Mouse (Mus musculus) kidney, embryonic 16.5 days (tissue): Measurements from ENCODE around the gene Zfp948. TPM values are rescaled to one million over a fixed set of nuclear protein-coding genes. Genes with fewer than 3 reads are reported as not detected.
"Not testable (repeated sequence)": the region's sequence is repeated elsewhere in the genome, so short reads cannot be mapped to it uniquely, and the experiment has no call there.

ENCODE experiments used
- ATAC-seq: fragments of 200-750 bp; cut with Nextera tagmentation; 2 replicates; pipeline ENCODE4 v1.8.0; 2017; ENCODE audit warnings: moderate TSS enrichment; ENCODE audit not compliant: low FRiP score, low TSS enrichment
- H3K27ac ChIP-seq: fragments of 300-500 bp; sonication (generic); 2 replicates; pipeline ENCODE4 v1.5.1; 2014; ENCODE audit warnings: low read length
- H3K27me3 ChIP-seq: fragments of 300-500 bp; sonication (generic); 2 replicates; pipeline ENCODE4 v1.6.1; 2014; ENCODE audit warnings: low read length, control low read depth, mixed read lengths; ENCODE audit not compliant: insufficient read depth
- H3K36me3 ChIP-seq: fragments of 300-500 bp; sonication (generic); 2 replicates; pipeline ENCODE4 v1.6.1; 2014; ENCODE audit warnings: low read length, control low read depth, mixed read lengths; ENCODE audit not compliant: insufficient read depth
- H3K4me1 ChIP-seq: fragments of 300-500 bp; sonication (generic); 2 replicates; pipeline ENCODE4 v1.6.1; 2014; ENCODE audit warnings: low read length, control low read depth, mixed read lengths; ENCODE audit not compliant: insufficient read depth
- H3K4me2 ChIP-seq: fragments of 300-500 bp; sonication (generic); replicated peaks from 2 replicates; pipeline ENCODE4 v1.6.1; 2014; ENCODE audit warnings: low read depth, low read length
- H3K4me3 ChIP-seq: fragments of 300-500 bp; sonication (generic); 2 replicates; pipeline ENCODE4 v1.5.1; 2014; ENCODE audit warnings: mild to moderate bottlenecking, low read length
- H3K9ac ChIP-seq: fragments of 300-500 bp; sonication (generic); replicated peaks from 2 replicates; pipeline ENCODE4 v1.6.1; 2014; ENCODE audit warnings: low read length
- H3K9me3 ChIP-seq: fragments of 300-500 bp; sonication (generic); 2 replicates; pipeline ENCODE4 v1.6.1; 2016; ENCODE audit warnings: low read length, control low read depth
- WGBS: fragments of 180-500 bp; shearing (Covaris S2); extraction: QIAGEN DNeasy Blood & Tissue Kit; methylation state at CpG from one replicate; pipeline ENCODE4 v1.1.7; 2014; 5-methylcytosine and 5-hydroxymethylcytosine counted together
- polyA plus RNA-seq: library from polyadenylated mRNA; unstranded; fragments of >200 nt; fragmentation: Nextera tagmentation; extraction: Ambion mirVana; gene quantifications from 2 replicates; pipeline ENCODE4 v1.2.1, GENCODE M21; 2015

The Zfp948 gene
- polyA plus RNA-seq, 1 experiment from 2014 or later = 20.5 TPM

- 79% methylated on average over 3 of the region's 3 CpGs for WGBS
- no peak overlapping the region for H3K27ac ChIP-seq
- H3K4me1 ChIP-seq = no peaks in the 10 kb centered on the region
- no peak overlapping the region for H3K9ac ChIP-seq
- 0 out of 2 replicates have a peak, but pooled peaks cover 8% of the 10 kb centered on the region for H3K9me3 ChIP-seq
- no peak overlapping the region for H3K4me2 ChIP-seq
- no peak overlapping the region for H3K4me3 ChIP-seq
- ATAC-seq = no peak
- no peaks in the 10 kb centered on the region for H3K36me3 ChIP-seq
- no peaks in the 10 kb centered on the region for H3K27me3 ChIP-seq
These were observed 49.5 kb downstream of the Zfp948 start for GRCm38 (mm10) chr17:21616356-21616755.

GRCm38 (mm10) chr17:21617352-21617751 is 50.5 kb downstream of the Zfp948 start:
- Histone ChIP-seq H3K9me3 (0 out of 2 replicates have a peak, but pooled peaks cover 8% of the 10 kb centered on the region), H3K36me3 (no peaks in the 10 kb centered on the region), H3K27me3 (no peaks in the 10 kb centered on the region), H3K9ac (no peak overlapping the region), H3K4me1 (no peaks in the 10 kb centered on the region), H3K27ac (no peak overlapping the region), H3K4me2 (peak overlapping the region; percentile 34), H3K4me3 (no peak overlapping the region)
- 14% methylated on average over 9 of the region's 9 CpGs for WGBS
- ATAC-seq = peak; percentile 67; the same call in 1 of the 2 replicates

GRCm38 (mm10) chr17:21623647-21624046 is 56.8 kb downstream of the Zfp948 start:
- WGBS = no CpG with 5 or more reads among the region's 3 CpGs
- Histone ChIP-seq H3K27ac (no peak overlapping the region), H3K4me2 (no peak overlapping the region), H3K4me1 (no peaks in the 10 kb centered on the region), H3K9me3 (no peaks in the 10 kb centered on the region), H3K27me3 (no peaks in the 10 kb centered on the region), H3K36me3 (no peaks in the 10 kb centered on the region), H3K9ac (no peak overlapping the region), H3K4me3 (no peak overlapping the region)
- ATAC-seq = no peak

- peaks cover 10% of the 10 kb centered on the region; the same call in 1 of the 2 replicates for H3K9me3 ChIP-seq
- not testable (repeated sequence) for ATAC-seq, H3K27ac ChIP-seq, H3K4me3 ChIP-seq, H3K4me2 ChIP-seq, H3K27me3 ChIP-seq, H3K36me3 ChIP-seq, H3K9ac ChIP-seq, H3K4me1 ChIP-seq
- 71% methylated on average over 4 of the region's 4 CpGs for WGBS
These were observed 69.0 kb downstream of the Zfp948 start for GRCm38 (mm10) chr17:21635758-21636157.

Other genes with a start within 250 kb of the Zfp948 start
- gene Zfp677, start 183.3 kb upstream of the Zfp948 start, polyA plus RNA-seq = 3.9 and 4.1 TPM in 2 replicates
- gene Zfp54, start 143.8 kb upstream of the Zfp948 start, polyA plus RNA-seq = 5.9 and 7.4 TPM in 2 replicates
- 16.6 and 17.4 TPM in 2 replicates for gene Zfp51, start 116.6 kb upstream of the Zfp948 start, polyA plus RNA-seq
- gene Zfp53, start 78.0 kb upstream of the Zfp948 start, polyA plus RNA-seq = 11.4 and 12.3 TPM in 2 replicates
- gene Zfp52, start 31.5 kb upstream of the Zfp948 start, polyA plus RNA-seq = 4.9 and 5.2 TPM in 2 replicates
- 4.4 and 4.6 TPM in 2 replicates for gene Zfp983, start 83.6 kb downstream of the Zfp948 start, polyA plus RNA-seq
- gene Gm10226, start 124.9 kb downstream of the Zfp948 start, polyA plus RNA-seq = 4.8 and 6.6 TPM in 2 replicates
- 13.1 and 15.3 TPM in 2 replicates for gene Zfp760, start 140.7 kb downstream of the Zfp948 start, polyA plus RNA-seq
- 8.2 and 8.3 TPM in 2 replicates for gene Zfp229, start 163.8 kb downstream of the Zfp948 start, polyA plus RNA-seq